Mouse (Mus musculus) ES-E14 (cell line): Measurements from ENCODE around the gene Psmd11.

Experiments used
- HCFC1 ChIP-seq: IDR thresholded peaks from 2 replicates; pipeline ENCODE4 v1.6.1; 2012; ENCODE audit warnings: low read length, inconsistent platforms, borderline replicate concordance; ENCODE audit not compliant: insufficient read depth
- MAFK ChIP-seq: IDR thresholded peaks from 2 replicates; pipeline ENCODE4 v1.6.1; 2014; ENCODE audit warnings: mild to moderate bottlenecking, low read depth, low read length, inconsistent platforms; ENCODE audit not compliant: insufficient read depth

- TF ChIP-seq MAFK: no peak
- no peak for TF ChIP-seq HCFC1
These were observed 85.4 kb downstream of the Psmd11 start for GRCm38 (mm10) chr11:80513796-80514195.
